In genomic region chr14:76556852-76557208, GRCm38 (mm10) we compare ENCODE assay signal across 8 mouse cellular contexts. TPM values are rescaled to one million over a fixed set of nuclear protein-coding genes. Genes with fewer than 3 reads are reported as not detected.
DNase-seq lines count a peak whose midpoint lies in the region; ATAC-seq and TF ChIP-seq lines count a peak whose summit lies in the region.

Gene Serp2, minus strand, starts transcription at chr14:76556889.

- peak within 1 kb of the TSS; percentile 93 for H3K4me2 ChIP-seq in heart, embryonic 13.5 days
- peak within 1 kb of the TSS; percentile 87 for H3K4me2 ChIP-seq in liver, embryonic 13.5 days

- no peak for ATAC-seq in heart, embryonic 13.5 days (ENCODE audit: extremely low read depth, insufficient number of reproducible peaks, low FRiP score, low TSS enrichment)
- ATAC-seq in Patski, result no peak
- peak; percentile 27; the same call in 1 of the 2 replicates for ATAC-seq in liver, embryonic 13.5 days (ENCODE audit: low read depth)
- ATAC-seq in monocyte, adult 5-6 weeks (replicated peaks; ENCODE audit: insufficient number of reproducible peaks, low FRiP score, low TSS enrichment, poor library complexity, severe bottlenecking), result no peak

- in situ Hi-C loops in Patski (cut with MboI; ENCODE audit: low pct_unique_long_range_greater_than_20kb), result loop anchor here (5.0 kb wide), 1 partner anchor 100 kb away; no protein-coding TSS in a partner anchor

- WGBS in heart, embryonic 13.5 days, result 12% methylated on average over 17 of the region's 17 CpGs
- 8% methylated on average over 17 of the region's 17 CpGs for WGBS in hindbrain, embryonic 10.5 days
- WGBS in liver, embryonic 13.5 days (ENCODE audit: insufficient replicate concordance), result 8% methylated on average over 17 of the region's 17 CpGs

- peak within 1 kb of the TSS; percentile 73 for H3K4me3 ChIP-seq in heart, embryonic 13.5 days
- H3K4me3 ChIP-seq in hindbrain, embryonic 10.5 days, result peak within 1 kb of the TSS; percentile 81
- peak within 1 kb of the TSS; percentile 62 for H3K4me3 ChIP-seq in liver, embryonic 13.5 days (replicated peaks)

- H3K4me1 ChIP-seq in heart, embryonic 13.5 days, result peaks cover 52% of the 10 kb centered on the region
- peaks cover 31% of the 10 kb centered on the region for H3K4me1 ChIP-seq in hindbrain, embryonic 10.5 days (replicated peaks)
- H3K4me1 ChIP-seq in liver, embryonic 13.5 days (replicated peaks), result peaks cover 41% of the 10 kb centered on the region

- no peaks in the 10 kb centered on the region for H3K9me3 ChIP-seq in heart, embryonic 13.5 days
- H3K9me3 ChIP-seq in hindbrain, embryonic 10.5 days, result no peaks in the 10 kb centered on the region
- H3K9me3 ChIP-seq in liver, embryonic 13.5 days (replicated peaks), result no peaks in the 10 kb centered on the region

- H3K27ac ChIP-seq in heart, embryonic 13.5 days (replicated peaks), result peak within 1 kb of the TSS; percentile 79
- peak within 1 kb of the TSS; percentile 93 for H3K27ac ChIP-seq in hindbrain, embryonic 10.5 days
- H3K27ac ChIP-seq in liver, embryonic 13.5 days, result no peak within 1 kb of the TSS

- H3K36me3 ChIP-seq in heart, embryonic 13.5 days, result no peaks in the 10 kb centered on the region
- H3K36me3 ChIP-seq in hindbrain, embryonic 10.5 days, result no peaks in the 10 kb centered on the region
- H3K36me3 ChIP-seq in liver, embryonic 13.5 days, result no peaks in the 10 kb centered on the region

- POLR2A ChIA-PET in Patski (lab: Charles Lee), result interaction anchor here (1.1 to 6.5 kb wide), 11 partner anchors 23 to 157 kb away, joined by 3 to 49 read pairs (median 9); no protein-coding TSS in a partner anchor

- CTCF ChIA-PET in Patski (lab: Charles Lee), result interaction anchor here (1.2 kb wide), 1 partner anchor 261 kb away, joined by 3 read pairs; no protein-coding TSS in a partner anchor

- intact Hi-C loops in heart, postnatal 36 days (cut with DNase I), result loop anchor here (5.0 kb wide), 1 partner anchor 105 kb away; no protein-coding TSS in a partner anchor

- peaks cover 7% of the 10 kb centered on the region for H3K27me3 ChIP-seq in heart, embryonic 13.5 days (replicated peaks)
- no peaks in the 10 kb centered on the region for H3K27me3 ChIP-seq in Patski
- peaks cover 18% of the 10 kb centered on the region; the same call in 1 of the 2 replicates for H3K27me3 ChIP-seq in hindbrain, embryonic 10.5 days (ENCODE audit: insufficient read depth, poor library complexity, severe bottlenecking)
- peaks cover 47% of the 10 kb centered on the region for H3K27me3 ChIP-seq in liver, embryonic 13.5 days

- peak within 1 kb of the TSS; percentile 88 for H3K9ac ChIP-seq in heart, embryonic 13.5 days
- H3K9ac ChIP-seq in liver, embryonic 13.5 days, result peak within 1 kb of the TSS; percentile 66

- TF ChIP-seq CTCF in Patski (IDR thresholded peaks at IDR 0.05), result no peak

- DNase-seq in heart, postnatal 36 days, result no peak
- no peak for DNase-seq in Patski (ENCODE audit: low read depth, low spot score)
- no peak for DNase-seq in hindbrain, embryonic 10.5 days (ENCODE audit: low spot score)
- no peak for DNase-seq in liver, embryonic 13.5 days
- DNase-seq in adrenal gland, adult 18-20 months (ENCODE audit: low spot score in 2 of 2), result no peak
- DNase-seq in ovary, postnatal 10 days (ENCODE audit: low spot score), result no peak

RNA-seq across cellular contexts. Expression of gene Serp2, which starts in this region (rescaled TPM):
- polyA plus RNA-seq in heart, embryonic 13.5 days (2015; fragmentation: Nextera tagmentation; extraction: Ambion mirVana), result 12.2 and 13.6 TPM in 2 replicates
- under 1 TPM; 0.64 to 0.92 TPM for total RNA-seq in heart, postnatal 36 days (2021)
- polyA plus RNA-seq in Patski (2021), result 21.4 TPM
- 26.3 and 43.3 TPM in 2 replicates for polyA plus RNA-seq in hindbrain, embryonic 10.5 days (2016; fragmentation: Nextera tagmentation; extraction: Ambion mirVana)
- 1.3 and 1.4 TPM in 2 replicates for polyA plus RNA-seq in liver, embryonic 13.5 days (2015; fragmentation: Nextera tagmentation; extraction: Ambion mirVana)
- total RNA-seq in adrenal gland, adult 18-20 months (2021), result 1 to 10 TPM; 4.8 to 5.0 TPM
- total RNA-seq in monocyte, adult 5-6 weeks (2017), result 8.2 TPM in 1 of 3 replicates, not detected in the others
